Mouse (Mus musculus) forebrain, embryonic 11.5 days (tissue): ENCODE measurements around the gene Tmem167b. TPM values are rescaled to one million over a fixed set of nuclear protein-coding genes. Genes with fewer than 3 reads are reported as not detected.
"Not testable (repeated sequence)": the region's sequence is repeated elsewhere in the genome, so short reads cannot be mapped to it uniquely, and the experiment has no call there.

Source experiments
- ATAC-seq: fragments of 200-750 bp; cut with Nextera tagmentation; replicated peaks from 2 replicates; pipeline ENCODE4 v1.8.0; 2017; ENCODE audit warnings: moderate TSS enrichment; ENCODE audit not compliant: low FRiP score
- DNase-seq: peaks from one replicate; pipeline ENCODE4 v3.0.0-alpha.2; 2017; ENCODE audit warnings: low spot score
- H3K27ac ChIP-seq: fragments of 300-500 bp; sonication (generic); 2 replicates; pipeline ENCODE4 v1.5.1; 2014; ENCODE audit warnings: low read depth, low read length
- H3K27me3 ChIP-seq: fragments of 300-500 bp; sonication (generic); 2 replicates; pipeline ENCODE4 v1.6.1; 2014; ENCODE audit warnings: mild to moderate bottlenecking, low read length, mixed read lengths; ENCODE audit not compliant: control insufficient read depth, insufficient read depth
- H3K36me3 ChIP-seq: fragments of 300-500 bp; sonication (generic); 2 replicates; pipeline ENCODE4 v1.6.1; 2014; ENCODE audit warnings: mild to moderate bottlenecking, low read length, moderate library complexity, mixed read lengths; ENCODE audit not compliant: control insufficient read depth, insufficient read depth
- H3K4me1 ChIP-seq: fragments of 300-500 bp; sonication (generic); replicated peaks from 2 replicates; pipeline ENCODE4 v1.6.1; 2014; ENCODE audit warnings: low read length, mixed read lengths; ENCODE audit not compliant: control insufficient read depth, insufficient read depth
- H3K4me2 ChIP-seq: fragments of 300-500 bp; sonication (generic); 2 replicates; pipeline ENCODE4 v1.6.1; 2014; ENCODE audit warnings: low read depth, mild to moderate bottlenecking, low read length, moderate library complexity, mixed read lengths; ENCODE audit not compliant: severe bottlenecking
- H3K4me3 ChIP-seq: fragments of 300-500 bp; sonication (generic); 2 replicates; pipeline ENCODE4 v1.5.1; 2014; ENCODE audit warnings: low read depth, low read length
- H3K9ac ChIP-seq: fragments of 300-500 bp; sonication (generic); 2 replicates; pipeline ENCODE4 v1.6.1; 2014; ENCODE audit warnings: low read length
- H3K9me3 ChIP-seq: fragments of 300-500 bp; sonication (generic); 2 replicates; pipeline ENCODE4 v1.6.1; 2016; ENCODE audit warnings: low read length, mixed read lengths; ENCODE audit not compliant: control insufficient read depth
- WGBS: fragments of 180-500 bp; shearing (Covaris S2); extraction: QIAGEN DNeasy Blood & Tissue Kit; methylation state at CpG from one replicate; pipeline ENCODE4 v1.1.7; 2014; 5-methylcytosine and 5-hydroxymethylcytosine counted together
- polyA plus RNA-seq: library from polyadenylated mRNA; unstranded; fragments of >200 nt; fragmentation: Nextera tagmentation; extraction: Ambion mirVana; gene quantifications from 2 replicates; pipeline ENCODE4 v1.2.1, GENCODE M21; 2014

Gene Tmem167b
- polyA plus RNA-seq, 1 experiment from 2014 or later: 53.3 TPM

GRCm38 (mm10) chr3:108572309-108573010 lies 10.2 kb upstream of the Tmem167b start:
- 54% methylated on average over 18 of the region's 18 CpGs for WGBS
- DNase-seq: no peak
- Histone ChIP-seq H3K9me3 (no peaks in the 10 kb centered on the region), H3K9ac (peak overlapping the region; percentile 88), H3K4me2 (peak overlapping the region; percentile 85), H3K27me3 (no peaks in the 10 kb centered on the region), H3K36me3 (no peaks in the 10 kb centered on the region), H3K4me3 (peak overlapping the region; percentile 70), H3K27ac (no peak overlapping the region), H3K4me1 (peaks cover 4% of the 10 kb centered on the region; the same call in 1 of the 2 replicates)
- ATAC-seq: no peak

- H3K9me3 ChIP-seq: no peaks in the 10 kb centered on the region
- peaks cover 4% of the 10 kb centered on the region; the same call in 1 of the 2 replicates for H3K4me1 ChIP-seq
- peak within 1 kb of the TSS; percentile 85 for H3K4me2 ChIP-seq
- H3K9ac ChIP-seq: peak within 1 kb of the TSS; percentile 88
- H3K36me3 ChIP-seq: no peaks in the 10 kb centered on the region
- H3K4me3 ChIP-seq: peak within 1 kb of the TSS; percentile 70
- peak; percentile 97 for ATAC-seq
- 2% methylated on average over 42 of the region's 42 CpGs for WGBS
- no peak within 1 kb of the TSS for H3K27ac ChIP-seq
- H3K27me3 ChIP-seq: no peaks in the 10 kb centered on the region
- DNase-seq: peak; percentile 97
Observed at GRCm38 (mm10) chr3:108571443-108572294, 9.4 kb upstream of the Tmem167b start, which contains the start of gene Taf13. Gene Taf13, plus strand, starts transcription at chr3:108571698.

GRCm38 (mm10) chr3:108570813-108571212 lies 8.5 kb upstream of the Tmem167b start:
- no peak for DNase-seq
- 90% methylated on average over 14 of the region's 14 CpGs for WGBS
- ATAC-seq: no peak
- Histone ChIP-seq H3K4me1 (peaks cover 4% of the 10 kb centered on the region; the same call in 1 of the 2 replicates), H3K4me3 (no peak overlapping the region), H3K9me3 (no peaks in the 10 kb centered on the region), H3K36me3 (no peaks in the 10 kb centered on the region), H3K9ac (no peak overlapping the region), H3K27ac (no peak overlapping the region), H3K27me3 (no peaks in the 10 kb centered on the region), H3K4me2 (no peak overlapping the region)

- H3K4me1 ChIP-seq, H3K9me3 ChIP-seq, H3K27ac ChIP-seq, H3K27me3 ChIP-seq, ATAC-seq, H3K36me3 ChIP-seq, H3K4me2 ChIP-seq, H3K4me3 ChIP-seq, DNase-seq, H3K9ac ChIP-seq: not testable (repeated sequence)
- 62% methylated on average over 3 of the region's 3 CpGs for WGBS
Observed at GRCm38 (mm10) chr3:108569636-108570035, 7.4 kb upstream of the Tmem167b start.

GRCm38 (mm10) chr3:108567990-108568877 lies 6.0 kb upstream of the Tmem167b start:
- WGBS: 14% methylated on average over 15 of the region's 15 CpGs
- H3K9ac ChIP-seq: 0 out of 2 replicates have a peak overlapping the region, but pooled peaks have one; percentile 27

GRCm38 (mm10) chr3:108563309-108563708 lies 1.0 kb upstream of the Tmem167b start:
- peak overlapping the region; percentile 52; the same call in 1 of the 2 replicates for H3K9ac ChIP-seq
- no peaks in the 10 kb centered on the region for H3K27me3 ChIP-seq
- no peaks in the 10 kb centered on the region; the same call in 1 of the 2 replicates for H3K36me3 ChIP-seq
- WGBS: 11% methylated on average over 4 of the region's 4 CpGs
- DNase-seq (peak; percentile 80), ATAC-seq (no peak; the same call in 1 of the 2 replicates)
- H3K27ac ChIP-seq: peak overlapping the region; percentile 88
- H3K9me3 ChIP-seq: no peaks in the 10 kb centered on the region
- H3K4me1 ChIP-seq: peaks cover 4% of the 10 kb centered on the region; the same call in 1 of the 2 replicates
- H3K4me3 ChIP-seq: peak overlapping the region; percentile 86
- peak overlapping the region; percentile 75 for H3K4me2 ChIP-seq

More at GRCm38 (mm10) chr3:108567990-108568877, 6.0 kb upstream of the Tmem167b start:
- peaks cover 5% of the 10 kb centered on the region; the same call in 1 of the 2 replicates for H3K4me1 ChIP-seq
- H3K4me2 ChIP-seq: no peak overlapping the region; the same call in 1 of the 2 replicates
- H3K36me3 ChIP-seq: no peaks in the 10 kb centered on the region
- peak; percentile 64 for DNase-seq
- peak overlapping the region; percentile 76 for H3K27ac ChIP-seq
- H3K4me3 ChIP-seq: no peak overlapping the region
- H3K27me3 ChIP-seq: no peaks in the 10 kb centered on the region
- ATAC-seq: peak; percentile 47
- H3K9me3 ChIP-seq: no peaks in the 10 kb centered on the region

- peak; percentile 56 for DNase-seq
- 14% methylated on average over 15 of the region's 15 CpGs for WGBS
- peak; percentile 62 for ATAC-seq
Observed at GRCm38 (mm10) chr3:108562777-108563271, 558 bp upstream of the Tmem167b start.

More at GRCm38 (mm10) chr3:108562777-108563271, 558 bp upstream of the Tmem167b start:
- Histone ChIP-seq H3K36me3 (no peaks in the 10 kb centered on the region; the same call in 1 of the 2 replicates), H3K27me3 (no peaks in the 10 kb centered on the region), H3K27ac (peak overlapping the region; percentile 88), H3K4me1 (peaks cover 4% of the 10 kb centered on the region; the same call in 1 of the 2 replicates), H3K4me2 (peak overlapping the region; percentile 75), H3K9me3 (no peaks in the 10 kb centered on the region), H3K9ac (peak overlapping the region; percentile 52), H3K4me3 (peak overlapping the region; percentile 86)
